Mouse (Mus musculus) midbrain, embryonic 16.5 days (tissue): ENCODE measurements around the gene Slc2a5. TPM values are rescaled to one million over a fixed set of nuclear protein-coding genes. Genes with fewer than 3 reads are reported as not detected.

Experiments
- ATAC-seq: fragments of 200-750 bp; cut with Nextera tagmentation; 2 replicates; pipeline ENCODE4 v1.8.0; 2017; ENCODE audit warnings: moderate TSS enrichment
- H3K27ac ChIP-seq: fragments of 300-500 bp; sonication (generic); 2 replicates; pipeline ENCODE4 v1.5.1; 2014; ENCODE audit warnings: mild to moderate bottlenecking, low read length, mixed read lengths
- H3K27me3 ChIP-seq: fragments of 300-500 bp; sonication (generic); 2 replicates; pipeline ENCODE4 v1.6.1; 2014; ENCODE audit warnings: low read depth, low read length, mixed read lengths; ENCODE audit not compliant: control insufficient read depth, insufficient read depth
- H3K36me3 ChIP-seq: fragments of 300-500 bp; sonication (generic); 2 replicates; pipeline ENCODE4 v1.6.1; 2014; ENCODE audit warnings: mild to moderate bottlenecking, low read length, moderate library complexity, mixed read lengths; ENCODE audit not compliant: control insufficient read depth, insufficient read depth
- H3K4me1 ChIP-seq: fragments of 300-500 bp; sonication (generic); 2 replicates; pipeline ENCODE4 v1.6.1; 2014; ENCODE audit warnings: mild to moderate bottlenecking, low read length, mixed read lengths; ENCODE audit not compliant: control insufficient read depth, insufficient read depth
- H3K4me2 ChIP-seq: fragments of 300-500 bp; sonication (generic); 2 replicates; pipeline ENCODE4 v1.6.1; 2014; ENCODE audit warnings: mild to moderate bottlenecking, low read length, mixed read lengths
- H3K4me3 ChIP-seq: fragments of 300-500 bp; sonication (generic); 2 replicates; pipeline ENCODE4 v1.5.1; 2014; ENCODE audit warnings: low read depth, mild to moderate bottlenecking, low read length, moderate library complexity, mixed read lengths
- H3K9ac ChIP-seq: fragments of 300-500 bp; sonication (generic); 2 replicates; pipeline ENCODE4 v1.6.1; 2014; ENCODE audit warnings: low read depth, low read length, mixed read lengths
- H3K9me3 ChIP-seq: fragments of 300-500 bp; sonication (generic); replicated peaks from 2 replicates; pipeline ENCODE4 v1.6.1; 2014; ENCODE audit warnings: mild to moderate bottlenecking, low read length, mixed read lengths; ENCODE audit not compliant: control insufficient read depth, poor library complexity, severe bottlenecking
- WGBS: fragments of 180-500 bp; shearing (Covaris S2); extraction: QIAGEN DNeasy Blood & Tissue Kit; methylation state at CpG from one replicate; pipeline ENCODE4 v1.1.7; 2014; 5-methylcytosine and 5-hydroxymethylcytosine counted together
- polyA plus RNA-seq: library from polyadenylated mRNA; unstranded; fragments of >200 nt; fragmentation: Nextera tagmentation; extraction: Ambion mirVana; gene quantifications from 2 replicates; pipeline ENCODE4 v1.2.1, GENCODE M21; 2015

Gene Slc2a5
- polyA plus RNA-seq, 1 experiment from 2014 or later = 2.9 TPM

GRCm38 (mm10) chr4:150094463-150094789 is 24.7 kb upstream of the Slc2a5 start:
- 20% methylated on average over 5 of the region's 5 CpGs for WGBS
- peaks cover 17% of the 10 kb centered on the region for H3K27me3 ChIP-seq
- H3K36me3 ChIP-seq = no peaks in the 10 kb centered on the region
- no peaks in the 10 kb centered on the region for H3K9me3 ChIP-seq
- no peak overlapping the region for H3K4me2 ChIP-seq
- H3K27ac ChIP-seq = no peak overlapping the region
- no peak for ATAC-seq
- H3K4me1 ChIP-seq = no peaks in the 10 kb centered on the region
- H3K4me3 ChIP-seq = no peak overlapping the region
- H3K9ac ChIP-seq = no peak overlapping the region

- Histone ChIP-seq H3K9me3 (no peaks in the 10 kb centered on the region), H3K9ac (no peak overlapping the region), H3K36me3 (no peaks in the 10 kb centered on the region), H3K4me2 (no peak overlapping the region), H3K27ac (no peak overlapping the region), H3K4me3 (no peak overlapping the region), H3K27me3 (peaks cover 13% of the 10 kb centered on the region), H3K4me1 (no peaks in the 10 kb centered on the region)
- WGBS = 85% methylated on average over 7 of the region's 7 CpGs
- no peak for ATAC-seq
These were observed 22.8 kb upstream of the Slc2a5 start for GRCm38 (mm10) chr4:150096309-150096708.

- H3K9ac ChIP-seq = no peak overlapping the region
- H3K4me2 ChIP-seq = no peak overlapping the region
These were observed 21.2 kb upstream of the Slc2a5 start for GRCm38 (mm10) chr4:150097847-150098246.

GRCm38 (mm10) chr4:150098880-150099279 is 20.2 kb upstream of the Slc2a5 start:
- peak; percentile 58; the same call in 1 of the 2 replicates for ATAC-seq
- no peak overlapping the region for H3K27ac ChIP-seq
- no peak overlapping the region for H3K9ac ChIP-seq
- no peak overlapping the region for H3K4me2 ChIP-seq
- 18% methylated on average over 10 of the region's 10 CpGs for WGBS
- no peaks in the 10 kb centered on the region for H3K36me3 ChIP-seq
- no peaks in the 10 kb centered on the region for H3K9me3 ChIP-seq
- peaks cover 6% of the 10 kb centered on the region for H3K27me3 ChIP-seq
- no peaks in the 10 kb centered on the region for H3K4me1 ChIP-seq
- no peak overlapping the region for H3K4me3 ChIP-seq

More at GRCm38 (mm10) chr4:150097847-150098246, 21.2 kb upstream of the Slc2a5 start:
- no peaks in the 10 kb centered on the region for H3K4me1 ChIP-seq
- no peak overlapping the region for H3K4me3 ChIP-seq
- H3K27me3 ChIP-seq = peaks cover 6% of the 10 kb centered on the region
- 93% methylated on average over 4 of the region's 4 CpGs for WGBS
- H3K9me3 ChIP-seq = no peaks in the 10 kb centered on the region
- H3K36me3 ChIP-seq = no peaks in the 10 kb centered on the region
- ATAC-seq = no peak
- H3K27ac ChIP-seq = no peak overlapping the region

GRCm38 (mm10) chr4:150102822-150103221 is 16.3 kb upstream of the Slc2a5 start:
- H3K27me3 ChIP-seq = peaks cover 6% of the 10 kb centered on the region
- no peak overlapping the region for H3K4me2 ChIP-seq
- no peak for ATAC-seq
- 89% methylated on average over 7 of the region's 7 CpGs for WGBS
- H3K9ac ChIP-seq = no peak overlapping the region
- H3K4me1 ChIP-seq = no peaks in the 10 kb centered on the region
- H3K9me3 ChIP-seq = no peaks in the 10 kb centered on the region
- no peak overlapping the region for H3K27ac ChIP-seq
- H3K36me3 ChIP-seq = no peaks in the 10 kb centered on the region
- no peak overlapping the region for H3K4me3 ChIP-seq

GRCm38 (mm10) chr4:150105671-150106070 is 13.4 kb upstream of the Slc2a5 start:
- no peak overlapping the region for H3K9ac ChIP-seq
- H3K27ac ChIP-seq = no peak overlapping the region
- WGBS = 66% methylated on average over 7 of the region's 7 CpGs
- no peaks in the 10 kb centered on the region for H3K4me1 ChIP-seq
- H3K9me3 ChIP-seq = no peaks in the 10 kb centered on the region
- no peak for ATAC-seq
- no peak overlapping the region for H3K4me2 ChIP-seq
- H3K4me3 ChIP-seq = no peak overlapping the region
- no peaks in the 10 kb centered on the region; the same call in 1 of the 2 replicates for H3K27me3 ChIP-seq
- no peaks in the 10 kb centered on the region for H3K36me3 ChIP-seq

GRCm38 (mm10) chr4:150106637-150107036 is 12.4 kb upstream of the Slc2a5 start:
- WGBS = 78% methylated on average over 5 of the region's 5 CpGs

GRCm38 (mm10) chr4:150109636-150110035 is 9.4 kb upstream of the Slc2a5 start:
- Histone ChIP-seq H3K9ac (no peak overlapping the region), H3K27me3 (no peaks in the 10 kb centered on the region), H3K9me3 (no peaks in the 10 kb centered on the region), H3K27ac (no peak overlapping the region), H3K4me1 (no peaks in the 10 kb centered on the region), H3K36me3 (no peaks in the 10 kb centered on the region), H3K4me3 (no peak overlapping the region), H3K4me2 (no peak overlapping the region)
- WGBS = 59% methylated on average over 3 of the region's 3 CpGs
- no peak for ATAC-seq

More at GRCm38 (mm10) chr4:150106637-150107036, 12.4 kb upstream of the Slc2a5 start:
- H3K9me3 ChIP-seq = no peaks in the 10 kb centered on the region
- H3K4me2 ChIP-seq = no peak overlapping the region
- no peak for ATAC-seq
- no peaks in the 10 kb centered on the region for H3K27me3 ChIP-seq
- H3K36me3 ChIP-seq = no peaks in the 10 kb centered on the region
- H3K9ac ChIP-seq = no peak overlapping the region
- H3K4me3 ChIP-seq = no peak overlapping the region
- no peak overlapping the region for H3K27ac ChIP-seq
- no peaks in the 10 kb centered on the region for H3K4me1 ChIP-seq

GRCm38 (mm10) chr4:150110373-150110772 is 8.7 kb upstream of the Slc2a5 start:
- H3K4me3 ChIP-seq = no peak overlapping the region
- H3K27ac ChIP-seq = no peak overlapping the region
- H3K36me3 ChIP-seq = no peaks in the 10 kb centered on the region
- no peak for ATAC-seq
- H3K4me2 ChIP-seq = no peak overlapping the region
- H3K4me1 ChIP-seq = no peaks in the 10 kb centered on the region
- H3K27me3 ChIP-seq = no peaks in the 10 kb centered on the region
- 69% methylated on average over 9 of the region's 9 CpGs for WGBS
- H3K9me3 ChIP-seq = no peaks in the 10 kb centered on the region
- no peak overlapping the region for H3K9ac ChIP-seq
